Mouse (Mus musculus) kidney, adult 11 months (tissue): ENCODE data around the gene Gm10322.

ENCODE experiments used
- DNase-seq: peaks from one replicate; pipeline ENCODE4 v3.0.0; 2022

Gene Gm10322

DNA sequence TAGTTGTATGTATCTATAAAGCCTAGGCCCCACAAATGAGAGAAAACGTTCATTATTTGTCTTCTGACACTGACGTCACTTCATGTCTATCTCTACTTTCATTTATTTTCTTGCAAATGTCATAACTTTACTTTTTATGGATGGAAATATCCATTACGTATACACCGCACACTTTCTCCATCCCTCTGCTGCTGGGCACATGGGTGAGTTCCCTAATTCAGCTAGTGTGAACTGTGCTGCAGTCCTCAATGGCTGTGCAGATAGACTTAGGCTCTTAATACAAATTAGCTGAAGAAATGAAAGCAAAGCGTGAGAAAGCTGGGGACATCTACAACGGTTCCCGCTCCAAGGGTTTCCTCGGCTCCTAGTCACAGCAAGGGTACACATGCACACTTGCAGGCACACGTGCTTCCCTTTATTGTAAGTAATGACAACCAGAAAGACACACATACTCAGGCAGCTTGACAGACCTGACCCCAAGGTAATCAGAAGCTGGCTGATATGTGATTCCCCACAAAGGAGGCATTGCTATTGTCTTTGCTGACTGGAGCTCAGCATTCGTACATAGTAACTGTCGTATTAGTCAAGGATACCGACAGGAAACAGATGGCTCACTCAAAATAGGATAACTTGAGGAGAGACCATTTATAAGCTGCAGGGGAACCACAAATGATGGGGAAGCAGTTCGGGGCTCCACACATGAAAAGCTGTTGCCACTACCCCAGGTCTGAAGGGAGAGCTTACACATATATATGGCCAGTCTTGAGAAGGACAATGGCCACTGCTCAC, 49.8 kb downstream of the Gm10322 start:
- no peak for DNase-seq
